Mouse (Mus musculus): ENCODE data around the gene Trp53bp1. TPM values are rescaled to one million over a fixed set of nuclear protein-coding genes. Genes with fewer than 3 reads are reported as not detected.

Trp53bp1 gene
- polyA plus RNA-seq, 1 experiment from 2014 or later, result 36.0 TPM

- peaks cover 9% of the 10 kb centered on the region; the same call in 1 of the 2 replicates for H3K4me1 ChIP-seq (replicated peaks; ENCODE audit: control insufficient read depth, insufficient read depth, low read length)
- 0 out of 2 replicates have a peak, but pooled peaks cover 2% of the 10 kb centered on the region for H3K36me3 ChIP-seq (ENCODE audit: control insufficient read depth, insufficient read depth, low read length)
- no peak overlapping the region; the same call in 1 of the 2 replicates for H3K9ac ChIP-seq (ENCODE audit: low read depth, low read length)
- no peak overlapping the region for H3K27ac ChIP-seq (ENCODE audit: low read depth, low read length)
- ATAC-seq (replicated peaks; ENCODE audit: low FRiP score) (no peak), DNase-seq (ENCODE audit: low spot score) (no peak)
- WGBS, result 32% methylated on average over 4 of the region's 4 CpGs
- no peaks in the 10 kb centered on the region for H3K9me3 ChIP-seq (ENCODE audit: control insufficient read depth, low read length)
- H3K27me3 ChIP-seq (replicated peaks; ENCODE audit: control insufficient read depth, insufficient read depth, low read length), result no peaks in the 10 kb centered on the region
- H3K4me3 ChIP-seq (ENCODE audit: low read depth, low read length), result peak overlapping the region; percentile 66
- peak overlapping the region; percentile 93 for H3K4me2 ChIP-seq
Measured at GRCm38 (mm10) chr2:121271928-121272516, 815 bp upstream of the Trp53bp1 start.

- Histone ChIP-seq H3K4me3 (ENCODE audit: low read depth, low read length) (peak overlapping the region; percentile 66), H3K4me2 (peak overlapping the region; percentile 93), H3K9me3 (ENCODE audit: control insufficient read depth, low read length) (no peaks in the 10 kb centered on the region), H3K4me1 (replicated peaks; ENCODE audit: control insufficient read depth, insufficient read depth, low read length) (peaks cover 9% of the 10 kb centered on the region; the same call in 1 of the 2 replicates), H3K9ac (ENCODE audit: low read depth, low read length) (peak overlapping the region; percentile 61), H3K27ac (ENCODE audit: low read depth, low read length) (no peak overlapping the region), H3K36me3 (ENCODE audit: control insufficient read depth, insufficient read depth, low read length) (0 out of 2 replicates have a peak, but pooled peaks cover 2% of the 10 kb centered on the region), H3K27me3 (replicated peaks; ENCODE audit: control insufficient read depth, insufficient read depth, low read length) (no peaks in the 10 kb centered on the region)
- DNase-seq (ENCODE audit: low spot score) (no peak), ATAC-seq (replicated peaks; ENCODE audit: low FRiP score) (peak; percentile 71)
- 1% methylated on average over 35 of the region's 35 CpGs for WGBS
Measured at GRCm38 (mm10) chr2:121270521-121271235, 529 bp downstream of the Trp53bp1 start.

GRCm38 (mm10) chr2:121268446-121268845, 2.8 kb downstream of the Trp53bp1 start:
- no peak for DNase-seq (ENCODE audit: low spot score)
- ATAC-seq (replicated peaks; ENCODE audit: low FRiP score), result no peak
- no peak overlapping the region for H3K27ac ChIP-seq (ENCODE audit: low read depth, low read length)
- H3K9me3 ChIP-seq (ENCODE audit: control insufficient read depth, low read length), result no peaks in the 10 kb centered on the region
- H3K27me3 ChIP-seq (replicated peaks; ENCODE audit: control insufficient read depth, insufficient read depth, low read length), result no peaks in the 10 kb centered on the region
- peaks cover 9% of the 10 kb centered on the region; the same call in 1 of the 2 replicates for H3K4me1 ChIP-seq (replicated peaks; ENCODE audit: control insufficient read depth, insufficient read depth, low read length)
- no peak overlapping the region for H3K4me3 ChIP-seq (ENCODE audit: low read depth, low read length)
- WGBS, result 82% methylated on average over 8 of the region's 8 CpGs
- no peak overlapping the region for H3K4me2 ChIP-seq
- H3K9ac ChIP-seq (ENCODE audit: low read depth, low read length), result no peak overlapping the region
- peaks cover 6% of the 10 kb centered on the region; the same call in 1 of the 2 replicates for H3K36me3 ChIP-seq (ENCODE audit: control insufficient read depth, insufficient read depth, low read length)

DNA sequence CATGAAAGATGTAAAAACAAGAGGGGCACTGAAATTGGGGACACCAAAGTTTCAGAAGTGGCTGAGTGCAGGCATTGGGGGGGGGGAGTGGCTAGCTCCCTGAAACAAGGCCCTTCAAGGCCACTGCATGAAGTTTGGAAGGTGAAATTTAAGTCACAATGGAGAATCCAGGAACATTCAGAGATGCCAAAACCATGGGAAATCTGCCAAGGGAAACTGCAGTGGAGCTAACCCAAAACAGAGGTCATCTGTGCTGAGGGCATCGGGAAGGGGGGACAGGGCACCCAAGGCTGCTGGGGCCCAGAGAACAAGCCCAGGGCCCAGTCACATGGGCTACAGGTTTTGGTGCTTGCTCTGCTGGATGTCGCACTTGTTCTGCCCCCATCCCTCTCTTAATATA, 21.4 kb downstream of the Trp53bp1 start:
- H3K36me3 ChIP-seq (ENCODE audit: control insufficient read depth, insufficient read depth, low read length), result peaks cover 14% of the 10 kb centered on the region

GRCm38 (mm10) chr2:121244099-121244498, 27.1 kb downstream of the Trp53bp1 start:
- H3K27ac ChIP-seq (ENCODE audit: low read depth, low read length), result no peak overlapping the region
- no peak for DNase-seq (ENCODE audit: low spot score)
- peaks cover 7% of the 10 kb centered on the region for H3K36me3 ChIP-seq (ENCODE audit: control insufficient read depth, insufficient read depth, low read length)
- no peaks in the 10 kb centered on the region for H3K27me3 ChIP-seq (replicated peaks; ENCODE audit: control insufficient read depth, insufficient read depth, low read length)
- no peaks in the 10 kb centered on the region for H3K9me3 ChIP-seq (ENCODE audit: control insufficient read depth, low read length)
- no peak for ATAC-seq (replicated peaks; ENCODE audit: low FRiP score)
- no peak overlapping the region for H3K4me2 ChIP-seq
- H3K4me3 ChIP-seq (ENCODE audit: low read depth, low read length), result no peak overlapping the region
- 89% methylated on average over 5 of the region's 5 CpGs for WGBS
- H3K4me1 ChIP-seq (replicated peaks; ENCODE audit: control insufficient read depth, insufficient read depth, low read length), result no peaks in the 10 kb centered on the region
- no peak overlapping the region for H3K9ac ChIP-seq (ENCODE audit: low read depth, low read length)

More for the DNA sequence above, 21.4 kb downstream of the Trp53bp1 start:
- H3K4me3 ChIP-seq (ENCODE audit: low read depth, low read length), result no peak overlapping the region
- H3K9ac ChIP-seq (ENCODE audit: low read depth, low read length), result no peak overlapping the region
- no peak overlapping the region for H3K27ac ChIP-seq (ENCODE audit: low read depth, low read length)
- H3K4me2 ChIP-seq, result no peak overlapping the region
- WGBS, result 91% methylated on average over 2 of the region's 2 CpGs
- ATAC-seq (replicated peaks; ENCODE audit: low FRiP score) (no peak), DNase-seq (ENCODE audit: low spot score) (no peak)
- no peaks in the 10 kb centered on the region for H3K27me3 ChIP-seq (replicated peaks; ENCODE audit: control insufficient read depth, insufficient read depth, low read length)
- no peaks in the 10 kb centered on the region for H3K4me1 ChIP-seq (replicated peaks; ENCODE audit: control insufficient read depth, insufficient read depth, low read length)
- H3K9me3 ChIP-seq (ENCODE audit: control insufficient read depth, low read length), result no peaks in the 10 kb centered on the region

DNA sequence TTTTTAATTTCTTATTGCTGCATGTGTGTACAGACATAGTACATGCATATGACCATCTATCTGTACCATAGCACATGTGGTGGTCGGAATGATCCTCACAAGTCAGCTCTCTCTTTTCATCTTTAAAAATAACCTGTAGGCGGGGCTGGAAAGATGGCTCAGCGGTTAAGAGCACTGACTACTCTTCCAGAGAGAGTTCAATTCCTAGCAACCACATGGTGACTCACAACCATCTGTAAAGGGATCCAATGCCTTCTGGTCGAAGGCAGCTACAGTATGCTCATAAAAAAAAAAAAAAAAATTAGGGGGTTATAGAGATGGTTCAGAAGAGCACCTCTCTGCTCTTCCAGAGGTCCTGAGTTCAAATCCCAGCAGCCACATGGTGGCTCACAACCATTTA, 31.8 kb downstream of the Trp53bp1 start:
- Histone ChIP-seq H3K27ac (ENCODE audit: low read depth, low read length) (no peak overlapping the region), H3K4me2 (no peak overlapping the region), H3K9me3 (ENCODE audit: control insufficient read depth, low read length) (no peaks in the 10 kb centered on the region), H3K36me3 (ENCODE audit: control insufficient read depth, insufficient read depth, low read length) (0 out of 2 replicates have a peak, but pooled peaks cover 9% of the 10 kb centered on the region), H3K27me3 (replicated peaks; ENCODE audit: control insufficient read depth, insufficient read depth, low read length) (no peaks in the 10 kb centered on the region), H3K4me3 (ENCODE audit: low read depth, low read length) (no peak overlapping the region), H3K9ac (ENCODE audit: low read depth, low read length) (no peak overlapping the region), H3K4me1 (replicated peaks; ENCODE audit: control insufficient read depth, insufficient read depth, low read length) (peaks cover 14% of the 10 kb centered on the region)
- DNase-seq (ENCODE audit: low spot score), result no peak
- ATAC-seq (replicated peaks; ENCODE audit: low FRiP score), result no peak
- WGBS, result 85% methylated on average over 4 of the region's 4 CpGs

DNA sequence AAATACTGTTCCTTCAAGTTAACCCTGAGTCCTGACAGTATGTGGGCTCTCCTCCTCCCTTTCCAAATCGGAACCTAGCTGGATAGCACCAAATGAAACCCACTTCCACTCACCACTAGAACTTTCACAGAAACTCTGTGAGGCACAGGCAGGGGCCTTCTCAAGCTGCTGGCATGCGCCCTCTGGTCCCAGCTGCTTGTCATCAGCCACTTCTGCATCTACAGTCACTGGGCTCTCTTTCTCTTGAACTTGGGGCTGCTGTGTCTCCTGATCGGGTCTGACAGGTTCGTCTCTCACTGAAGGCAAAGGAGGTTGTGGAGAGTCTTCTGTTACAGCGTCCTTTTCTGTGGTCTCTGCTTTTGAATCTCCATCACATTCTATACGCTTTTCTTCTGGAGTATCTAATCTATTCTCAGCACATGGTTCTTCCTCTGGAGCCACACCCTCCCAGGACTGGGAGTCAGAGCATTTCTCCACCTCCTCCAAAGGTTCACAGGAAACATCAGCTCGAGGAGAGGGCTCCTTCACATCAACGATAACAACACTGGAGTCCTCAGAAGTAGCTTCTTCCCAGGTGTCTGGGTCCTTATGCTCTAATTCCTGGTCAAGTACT, 35.6 kb downstream of the Trp53bp1 start:
- no peak for DNase-seq (ENCODE audit: low spot score)
- H3K9me3 ChIP-seq (ENCODE audit: control insufficient read depth, low read length), result no peaks in the 10 kb centered on the region
- ATAC-seq (replicated peaks; ENCODE audit: low FRiP score), result peak; percentile 95
- H3K4me3 ChIP-seq (ENCODE audit: low read depth, low read length), result peak overlapping the region; percentile 22; the same call in 1 of the 2 replicates
- peak overlapping the region; percentile 54 for H3K4me2 ChIP-seq
- H3K36me3 ChIP-seq (ENCODE audit: control insufficient read depth, insufficient read depth, low read length), result peaks cover 16% of the 10 kb centered on the region; the same call in 1 of the 2 replicates
- H3K27ac ChIP-seq (ENCODE audit: low read depth, low read length), result peak overlapping the region; percentile 57; the same call in 1 of the 2 replicates
- no peak overlapping the region; the same call in 1 of the 2 replicates for H3K9ac ChIP-seq (ENCODE audit: low read depth, low read length)
- no peaks in the 10 kb centered on the region for H3K27me3 ChIP-seq (replicated peaks; ENCODE audit: control insufficient read depth, insufficient read depth, low read length)
- WGBS, result 57% methylated on average over 8 of the region's 8 CpGs
- H3K4me1 ChIP-seq (replicated peaks; ENCODE audit: control insufficient read depth, insufficient read depth, low read length), result peaks cover 14% of the 10 kb centered on the region

- no peaks in the 10 kb centered on the region for H3K27me3 ChIP-seq (replicated peaks; ENCODE audit: control insufficient read depth, insufficient read depth, low read length)
- no peak for DNase-seq (ENCODE audit: low spot score)
- ATAC-seq (replicated peaks; ENCODE audit: low FRiP score), result no peak
- H3K4me1 ChIP-seq (replicated peaks; ENCODE audit: control insufficient read depth, insufficient read depth, low read length), result no peaks in the 10 kb centered on the region
- 81% methylated on average over 4 of the region's 4 CpGs for WGBS
- H3K4me2 ChIP-seq, result no peak overlapping the region
- H3K4me3 ChIP-seq (ENCODE audit: low read depth, low read length), result no peak overlapping the region
- H3K9me3 ChIP-seq (ENCODE audit: control insufficient read depth, low read length), result no peaks in the 10 kb centered on the region
- H3K27ac ChIP-seq (ENCODE audit: low read depth, low read length), result no peak overlapping the region
- no peak overlapping the region for H3K9ac ChIP-seq (ENCODE audit: low read depth, low read length)
- peaks cover 25% of the 10 kb centered on the region; the same call in 1 of the 2 replicates for H3K36me3 ChIP-seq (ENCODE audit: control insufficient read depth, insufficient read depth, low read length)
Measured at GRCm38 (mm10) chr2:121228135-121228534, 43.1 kb downstream of the Trp53bp1 start.

Data from liver, embryonic 11.5 days (tissue).